Mouse (Mus musculus) CH12.LX (cell line): ENCODE results near the gene Shisa8. TPM values are rescaled to one million over a fixed set of nuclear protein-coding genes. Genes with fewer than 3 reads are reported as not detected.

Experiments used
- DNase-seq: peaks from one replicate; pipeline ENCODE4 v3.0.0-alpha.2; 2013; ENCODE audit errors: extremely low read depth
- H3K27ac ChIP-seq: 2 replicates; pipeline ENCODE4 v1.5.1; 2012; ENCODE audit warnings: low read depth, mild to moderate bottlenecking, control low read depth, moderate library complexity; ENCODE audit not compliant: insufficient read depth
- H3K27me3 ChIP-seq: replicated peaks from 2 replicates; pipeline ENCODE3; 2012; ENCODE audit warnings: inconsistent platforms
- H3K36me3 ChIP-seq, 2 experiments: replicated peaks in 1 of 2; 2 replicates each; pipeline versions ENCODE3 to v1.6.1; 2012; ENCODE audit warnings: inconsistent platforms in 1 of 2, low read length in 1 of 2, mild to moderate bottlenecking in 1 of 2, mixed read lengths in 1 of 2, moderate library complexity in 1 of 2; ENCODE audit not compliant: control insufficient read depth in 1 of 2, insufficient read depth in 1 of 2
- H3K4me1 ChIP-seq, 2 experiments: 2 replicates each; pipeline ENCODE4 v1.6.1; 2012; ENCODE audit warnings: inconsistent platforms in 1 of 2, moderate library complexity in 1 of 2; ENCODE audit not compliant: insufficient read depth in 2 of 2, control insufficient read depth in 1 of 2
- H3K4me2 ChIP-seq: 2 replicates; pipeline ENCODE4 v1.6.1; 2012; ENCODE audit warnings: low read depth, mild to moderate bottlenecking, control low read depth; ENCODE audit not compliant: poor library complexity, insufficient read depth, severe bottlenecking
- H3K4me3 ChIP-seq, 3 experiments: fragments of 150-350 bp in 1 of 3; sonication (generic) in 1 of 3; replicated peaks in 1 of 3; 2 replicates each; pipeline versions ENCODE3 to v1.5.1; 2011 to 2012; ENCODE audit warnings: low read depth in 2 of 3, low read length in 2 of 3, mild to moderate bottlenecking in 2 of 3, moderate library complexity in 2 of 3, control low read depth in 1 of 3, improper control_type of control experiment in 1 of 3, inconsistent platforms in 1 of 3, mixed read lengths in 1 of 3; ENCODE audit not compliant: poor library complexity in 1 of 3
- H3K79me2 ChIP-seq: replicated peaks from 2 replicates; pipeline ENCODE4 v1.6.1; 2012; ENCODE audit warnings: mild to moderate bottlenecking, moderate library complexity; ENCODE audit not compliant: control insufficient read depth, poor library complexity, insufficient read depth, severe bottlenecking; ENCODE audit errors: extremely low read depth
- H3K9ac ChIP-seq: 2 replicates; pipeline ENCODE4 v1.6.1; 2012; ENCODE audit warnings: low read depth, mild to moderate bottlenecking, control low read depth, moderate library complexity; ENCODE audit not compliant: insufficient read depth
- H3K9me3 ChIP-seq: replicated peaks from 2 replicates; pipeline ENCODE3; 2012; ENCODE audit warnings: low read length, inconsistent platforms, mixed read lengths
- CTCF ChIP-seq, 2 experiments: IDR thresholded peaks in 1 of 2; conservative IDR thresholded peaks in 1 of 2; 2 replicates each; pipeline ENCODE4 v1.5.1; 2011 to 2012; ENCODE audit warnings: low read depth in 2 of 2, low read length in 2 of 2, improper control_type of control experiment in 1 of 2, inconsistent platforms in 1 of 2, mild to moderate bottlenecking in 1 of 2, moderate library complexity in 1 of 2
- ELF1 ChIP-seq: IDR thresholded peaks from 2 replicates; pipeline ENCODE4 v1.6.1; 2014; ENCODE audit warnings: low read depth, mild to moderate bottlenecking, inconsistent platforms, low read length, improper control_type of control experiment
- EP300 ChIP-seq: IDR thresholded peaks from 2 replicates; pipeline ENCODE4 v1.6.1; 2011; ENCODE audit warnings: low read length, improper control_type of control experiment
- ETS1 ChIP-seq: conservative IDR thresholded peaks from 2 replicates; pipeline ENCODE4 v1.6.1; 2012; ENCODE audit warnings: low read depth, mild to moderate bottlenecking, inconsistent platforms, low read length, improper control_type of control experiment, moderate library complexity
- GABPA ChIP-seq: IDR thresholded peaks from 2 replicates; pipeline ENCODE4 v1.6.1; 2012; ENCODE audit warnings: low read depth, low read length, improper control_type of control experiment, inconsistent platforms; ENCODE audit not compliant: insufficient replicate concordance
- IRF4 ChIP-seq: IDR thresholded peaks from 2 replicates; pipeline ENCODE4 v1.6.1; 2014; ENCODE audit warnings: low read depth, mild to moderate bottlenecking, inconsistent platforms, low read length, improper control_type of control experiment
- JUN ChIP-seq: IDR thresholded peaks from 2 replicates; pipeline ENCODE4 v1.6.1; 2011; ENCODE audit warnings: low read depth, mild to moderate bottlenecking, low read length, improper control_type of control experiment, moderate library complexity; ENCODE audit not compliant: insufficient read depth
- KAT2A ChIP-seq: IDR thresholded peaks from 2 replicates; pipeline ENCODE4 v1.6.1; 2012; ENCODE audit warnings: low read length, improper control_type of control experiment, inconsistent platforms; ENCODE audit not compliant: insufficient replicate concordance
- MAX ChIP-seq: IDR thresholded peaks from 2 replicates; pipeline ENCODE4 v1.6.1; 2011; ENCODE audit warnings: low read length, improper control_type of control experiment
- MAZ ChIP-seq: IDR thresholded peaks from 2 replicates; pipeline ENCODE4 v1.6.1; 2012; ENCODE audit warnings: low read depth, mild to moderate bottlenecking, inconsistent platforms, low read length, improper control_type of control experiment, moderate library complexity
- MYC ChIP-seq: IDR thresholded peaks from 2 replicates; pipeline ENCODE4 v1.6.1; 2011; ENCODE audit warnings: low read depth, mild to moderate bottlenecking, improper control_type of control experiment, low read length
- NELFE ChIP-seq: IDR thresholded peaks from 2 replicates; pipeline ENCODE4 v1.6.1; 2011; ENCODE audit warnings: low read depth, low read length, improper control_type of control experiment
- PAX5 ChIP-seq: IDR thresholded peaks from 2 replicates; pipeline ENCODE4 v1.6.1; 2012; ENCODE audit warnings: low read length, inconsistent platforms, mixed read lengths
- POLR2A ChIP-seq: IDR thresholded peaks from 2 replicates; pipeline ENCODE4 v1.6.1; 2011; ENCODE audit warnings: low read depth, mild to moderate bottlenecking, improper control_type of control experiment, low read length
- POLR2AphosphoS2 ChIP-seq: IDR thresholded peaks from 2 replicates; pipeline ENCODE4 v1.6.1; 2011; ENCODE audit warnings: low read depth, low read length, improper control_type of control experiment
- RAD21 ChIP-seq: IDR thresholded peaks from 2 replicates; pipeline ENCODE4 v1.6.1; 2011; ENCODE audit warnings: low read depth, mild to moderate bottlenecking, low read length, improper control_type of control experiment, moderate library complexity
- RCOR1 ChIP-seq: conservative IDR thresholded peaks from 2 replicates; pipeline ENCODE4 v1.6.1; 2012; ENCODE audit warnings: low read depth, mild to moderate bottlenecking, inconsistent platforms, low read length, improper control_type of control experiment
- SIN3A ChIP-seq: IDR thresholded peaks from 2 replicates; pipeline ENCODE4 v1.6.1; 2012; ENCODE audit warnings: low read length, improper control_type of control experiment, inconsistent platforms
- SMC3 ChIP-seq: IDR thresholded peaks from 2 replicates; pipeline ENCODE4 v1.6.1; 2011; ENCODE audit warnings: low read depth, low read length, improper control_type of control experiment
- TBP ChIP-seq: conservative IDR thresholded peaks from 2 replicates; pipeline ENCODE4 v1.6.1; 2011; ENCODE audit warnings: low read depth, low read length, improper control_type of control experiment
- TCF12 ChIP-seq: IDR thresholded peaks from 2 replicates; pipeline ENCODE4 v1.6.1; 2014; ENCODE audit warnings: low read depth, mild to moderate bottlenecking, inconsistent platforms, low read length, improper control_type of control experiment
- UBTF ChIP-seq: IDR thresholded peaks from 2 replicates; pipeline ENCODE4 v1.6.1; 2012; ENCODE audit warnings: low read depth, mild to moderate bottlenecking, inconsistent platforms, low read length, improper control_type of control experiment, moderate library complexity
- USF2 ChIP-seq: conservative IDR thresholded peaks from 2 replicates; pipeline ENCODE4 v1.6.1; 2011; ENCODE audit warnings: low read depth, low read length, improper control_type of control experiment
- ZC3H11A ChIP-seq: IDR thresholded peaks from 2 replicates; pipeline ENCODE4 v1.6.1; 2012; ENCODE audit warnings: low read depth, mild to moderate bottlenecking, inconsistent platforms, low read length, improper control_type of control experiment
- ZMIZ1 ChIP-seq: IDR thresholded peaks from 2 replicates; pipeline ENCODE4 v1.6.1; 2012; ENCODE audit warnings: low read depth, mild to moderate bottlenecking, inconsistent platforms, low read length, improper control_type of control experiment
- dilution Hi-C: fragments of 300-500 bp; cut with MboI; formaldehyde crosslinking; loops from 2 replicates; pipeline ENCODE4 v1.14.3; 2020; ENCODE audit warnings: low sequenced_read_pairs; ENCODE audit not compliant: extremely low pct_unique_long_range_greater_than_20kb, extremely low pct_ligation_motif_present
- in situ Hi-C: fragments of 300-500 bp; cut with MboI; formaldehyde crosslinking; loops from 3 replicates; pipeline ENCODE4 v1.14.3; 2019; ENCODE audit warnings: low sequenced_read_pairs, low pct_ligation_motif_present, low pct_unique_long_range_greater_than_20kb, mixed read lengths
- polyA plus RNA-seq: library from polyadenylated mRNA; unstranded; fragments of >175 nt; gene quantifications from 2 replicates; pipeline ENCODE4 v1.2.1, GENCODE M21; 2012; ENCODE audit warnings: low read depth; ENCODE audit not compliant: insufficient read length
- total RNA-seq, 2 experiments: library from RNA; depleted of rRNA; stranded (reverse); fragments of 300-350 nt in 1 of 2; fragments of >200 nt in 1 of 2; gene quantifications; 2 replicates each; pipeline ENCODE4 v1.2.3; 2012 to 2014

Shisa8 gene
- total and polyA plus RNA-seq, 3 experiments = 83.4 to 159 (median 103) TPM

DNA sequence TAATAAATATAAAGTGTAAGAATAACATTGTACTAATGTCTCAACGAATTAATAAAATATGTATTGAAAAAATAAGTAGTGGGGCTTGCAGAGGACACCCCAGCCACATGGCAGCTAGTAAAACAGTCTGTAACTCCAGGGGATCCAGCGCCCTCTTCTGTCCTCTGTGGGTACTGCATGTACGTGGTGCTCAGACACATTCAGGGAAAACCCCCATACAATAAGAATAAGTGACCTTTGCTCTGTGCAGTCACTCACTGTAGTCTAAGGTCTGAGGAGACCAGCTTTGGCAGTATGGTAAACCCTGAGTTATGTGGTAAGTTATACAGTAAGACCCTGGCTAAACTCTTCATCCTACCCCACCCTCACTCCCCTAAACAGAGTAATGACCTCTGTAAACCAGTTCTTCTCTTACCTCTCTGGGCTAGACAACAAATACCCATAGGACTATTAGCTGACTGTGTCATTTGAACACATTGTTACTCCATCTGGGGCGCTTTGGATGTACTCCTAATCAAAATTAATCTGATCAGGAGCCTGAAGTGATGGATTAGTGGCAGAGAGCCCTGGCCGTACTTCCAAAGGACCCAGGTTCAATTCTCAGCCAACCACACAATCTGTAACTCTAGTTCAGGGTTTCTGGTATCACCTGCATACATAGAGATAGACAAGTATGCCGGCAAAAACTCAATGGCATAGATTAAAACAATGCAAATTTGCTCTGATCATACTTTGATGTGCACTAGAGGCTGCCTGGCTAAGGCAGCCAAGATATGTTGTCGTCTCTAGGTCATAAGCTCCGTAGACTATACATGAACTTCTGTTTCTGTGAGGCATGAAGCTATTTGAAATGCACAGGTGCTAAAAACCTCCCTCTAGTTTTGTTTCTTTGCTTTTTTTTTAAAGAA, 47.0 kb downstream of the Shisa8 start (continued):
- TF ChIP-seq JUN (no peak; the same call in 1 of the 2 replicates), TCF12 (0 out of 2 replicates have a peak, but pooled peaks have one; percentile 34), ZMIZ1 (peak; percentile 78; the same call in 1 of the 2 replicates), USF2 (no peak)

DNA sequence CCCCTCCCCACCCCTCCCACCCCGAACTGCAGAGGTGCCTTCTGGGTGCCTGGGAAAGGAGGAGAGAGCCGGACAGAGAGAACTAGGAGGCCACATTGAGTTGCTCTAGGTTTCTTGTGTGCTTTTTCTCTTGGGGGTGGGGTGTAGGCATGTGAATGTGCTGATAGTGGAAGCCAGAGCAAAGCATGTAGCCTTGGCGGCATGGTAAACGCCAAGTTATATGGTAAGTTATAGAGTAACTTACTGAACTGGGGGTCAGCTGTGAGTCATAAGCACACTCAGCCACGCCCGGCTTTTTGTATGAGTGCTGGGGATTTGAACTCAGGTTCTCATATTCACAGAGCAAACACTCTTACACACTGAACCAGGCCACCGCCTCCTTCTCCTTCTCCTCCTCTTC, 48.1 kb downstream of the Shisa8 start:
- H3K4me3 ChIP-seq = peak overlapping the region; percentile 29 to 40 (median 39)
- TF ChIP-seq ZC3H11A = no peak
- TF ChIP-seq ELF1 = no peak
- no peak for TF ChIP-seq UBTF
- no peak for TF ChIP-seq KAT2A
- 0 out of 2 replicates have a peak, but pooled peaks have one; percentile 53 for TF ChIP-seq MYC
- peak; percentile 26 for TF ChIP-seq POLR2A
- TF ChIP-seq TBP = peak; percentile 20; the same call in 1 of the 2 replicates
- H3K4me2 ChIP-seq = peak overlapping the region; percentile 97
- H3K27me3 ChIP-seq = no peaks in the 10 kb centered on the region
- H3K36me3 ChIP-seq = peaks cover 0 to 27% of the 10 kb centered on the region in 2 experiments
- H3K79me2 ChIP-seq = peaks cover 78% of the 10 kb centered on the region
- dilution Hi-C loops = no loop called here
- peak overlapping the region; percentile 94 for H3K27ac ChIP-seq
- peaks cover 18 to 81% of the 10 kb centered on the region in 2 experiments for H3K4me1 ChIP-seq
- peak overlapping the region; percentile 82 for H3K9ac ChIP-seq
- in situ Hi-C loops = no loop called here
- no peak for DNase-seq
- no peaks in the 10 kb centered on the region for H3K9me3 ChIP-seq

DNA sequence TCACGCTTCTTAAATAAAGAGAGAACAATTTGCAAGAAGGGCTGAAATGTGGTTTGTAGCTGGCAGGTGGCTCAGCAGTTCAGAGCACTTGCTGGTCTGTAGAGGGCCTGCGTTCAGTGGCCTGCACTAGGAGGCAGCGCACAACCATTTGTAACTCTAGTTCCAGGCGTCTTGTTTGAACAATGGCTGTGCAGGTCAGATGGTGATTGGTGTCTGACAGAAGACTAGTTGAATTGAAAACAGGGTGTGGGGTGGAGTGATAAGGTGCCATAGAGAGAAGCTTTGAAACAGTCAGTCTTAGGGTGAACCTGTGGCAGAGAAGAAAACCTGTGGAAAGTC, 48.6 kb downstream of the Shisa8 start:
- H3K4me2 ChIP-seq = peak overlapping the region; percentile 97
- H3K36me3 ChIP-seq = peaks cover 0 to 23% of the 10 kb centered on the region in 2 experiments
- H3K4me3 ChIP-seq = peak overlapping the region in 1 of 3 experiments; percentile 11
- H3K9ac ChIP-seq = peak overlapping the region; percentile 82
- in situ Hi-C loops = no loop called here
- H3K27me3 ChIP-seq = no peaks in the 10 kb centered on the region
- DNase-seq = no peak
- TF ChIP-seq RAD21 = no peak; the same call in none of the 2 replicates
- peak; percentile 48; the same call in 1 of the 2 replicates for TF ChIP-seq ZMIZ1
- TF ChIP-seq EP300 = no peak
- no peak; the same call in 1 of the 2 replicates for TF ChIP-seq POLR2AphosphoS2
- TF ChIP-seq SIN3A = no peak
- TF ChIP-seq CTCF (conservative IDR thresholded peaks at IDR 0.05 in 1 of 2, IDR thresholded peaks at IDR 0.05 in 1 of 2; ENCODE audit: low read depth in 2 of 2, low read length in 2 of 2) = peak in 1 of 2 experiments; percentile 49; a peak in 2 of 4 replicates
- TF ChIP-seq IRF4 = no peak
- peak; percentile 27 for TF ChIP-seq SMC3
- TF ChIP-seq MAZ = 0 out of 2 replicates have a peak, but pooled peaks have one; percentile 6
- no peak; the same call in 1 of the 2 replicates for TF ChIP-seq ETS1
- TF ChIP-seq PAX5 = no peak
- TF ChIP-seq RCOR1 = 0 out of 2 replicates have a peak, but pooled peaks have one; percentile 7
- TF ChIP-seq POLR2A = peak; percentile 23; the same call in 1 of the 2 replicates
- TF ChIP-seq NELFE = peak; percentile 13; the same call in 1 of the 2 replicates
- peak; percentile 69 for TF ChIP-seq TBP
- no peak for TF ChIP-seq GABPA
- TF ChIP-seq MAX = peak; percentile 48
- no peak for TF ChIP-seq KAT2A
- 0 out of 2 replicates have a peak, but pooled peaks have one; percentile 85 for TF ChIP-seq TCF12
- H3K27ac ChIP-seq = peak overlapping the region; percentile 94
- H3K79me2 ChIP-seq = peaks cover 79% of the 10 kb centered on the region
- dilution Hi-C loops = no loop called here
- H3K9me3 ChIP-seq = no peaks in the 10 kb centered on the region
- peaks cover 23 to 82% of the 10 kb centered on the region in 2 experiments for H3K4me1 ChIP-seq
